Mouse (Mus musculus) spleen, adult 2 months (tissue): ENCODE measurements around the gene Cadm4.

Source experiments
- CTCF ChIP-seq: fragments of 200-500 bp; IDR thresholded peaks from 2 replicates; pipeline ENCODE4 v1.5.1; 2011; ENCODE audit warnings: mild to moderate bottlenecking, inconsistent platforms; ENCODE audit not compliant: insufficient read depth, insufficient read length, insufficient replicate concordance; ENCODE audit errors: extremely low read depth
- POLR2A ChIP-seq: fragments of 200-500 bp; IDR thresholded peaks from 2 replicates; pipeline ENCODE4 v1.6.1; 2011; ENCODE audit warnings: low read depth, low read length, inconsistent platforms

DNA sequence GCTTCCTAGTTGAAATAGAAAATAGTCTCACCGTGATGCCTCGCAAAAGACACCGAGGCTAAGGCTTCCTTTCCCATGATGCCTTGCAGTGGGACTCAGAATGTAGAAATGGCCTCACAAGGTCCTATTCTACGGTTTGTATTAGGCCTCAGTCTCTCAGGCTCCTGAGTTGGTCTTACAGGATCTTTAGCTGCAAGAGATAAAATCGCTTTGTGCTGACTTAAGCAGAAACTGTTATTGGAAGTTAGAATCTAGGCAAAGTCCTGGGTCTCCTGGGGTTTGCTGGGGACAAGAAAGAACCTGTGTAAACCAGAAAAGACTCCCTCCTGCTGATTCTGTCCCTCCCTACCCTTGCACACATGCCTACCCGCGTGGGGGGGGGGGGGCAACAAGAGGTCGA, 5.5 kb upstream of the Cadm4 start:
- TF ChIP-seq CTCF, result no peak
- TF ChIP-seq POLR2A, result no peak
